Mouse (Mus musculus) liver, embryonic 14.5 days (tissue): ENCODE results near the gene Crebl2. TPM values are rescaled to one million over a fixed set of nuclear protein-coding genes. Genes with fewer than 3 reads are reported as not detected.

Source experiments
- ATAC-seq: fragments of 200-750 bp; cut with Nextera tagmentation; 2 replicates; pipeline ENCODE4 v1.8.0; 2017; ENCODE audit warnings: moderate number of reproducible peaks, mild to moderate bottlenecking, moderate library complexity; ENCODE audit not compliant: insufficient read depth
- DNase-seq, 3 experiments: peaks; one replicate each; pipeline ENCODE4 v3.0.0-alpha.2; 2012 to 2013; ENCODE audit warnings: low read depth in 3 of 3, low spot score in 3 of 3
- H3K27ac ChIP-seq: fragments of 300-500 bp; sonication (generic); 2 replicates; pipeline ENCODE4 v1.5.1; 2014; ENCODE audit warnings: moderate library complexity, mild to moderate bottlenecking, control low read depth, inconsistent platforms
- H3K27me3 ChIP-seq: fragments of 300-500 bp; sonication (generic); 2 replicates; pipeline ENCODE4 v1.6.1; 2014; ENCODE audit warnings: mild to moderate bottlenecking, low read length, moderate library complexity; ENCODE audit not compliant: control insufficient read depth, insufficient read depth
- H3K36me3 ChIP-seq: fragments of 300-500 bp; sonication (generic); replicated peaks from 2 replicates; pipeline ENCODE4 v1.6.1; 2014; ENCODE audit warnings: low read depth; ENCODE audit not compliant: control insufficient read depth, insufficient read depth
- H3K4me1 ChIP-seq, 2 experiments: fragments of 200-500 bp in 1 of 2; fragments of 300-500 bp in 1 of 2; sonication (generic) in 1 of 2; replicated peaks; 2 replicates each; pipeline ENCODE4 v1.6.1; 2012 to 2014; ENCODE audit warnings: antibody characterized with exemption in 1 of 2, inconsistent platforms in 1 of 2, low read length in 1 of 2; ENCODE audit not compliant: control insufficient read depth in 2 of 2, insufficient read depth in 2 of 2
- H3K4me2 ChIP-seq: fragments of 300-500 bp; sonication (generic); 2 replicates; pipeline ENCODE4 v1.6.1; 2014; ENCODE audit warnings: low read depth, mild to moderate bottlenecking, control low read depth, moderate library complexity
- H3K4me3 ChIP-seq, 2 experiments: fragments of 200-500 bp in 1 of 2; fragments of 300-500 bp in 1 of 2; sonication (generic) in 1 of 2; 2 replicates each; pipeline ENCODE4 v1.5.1; 2012 to 2014; ENCODE audit warnings: low read depth in 2 of 2, low read length in 2 of 2, mild to moderate bottlenecking in 2 of 2, control low read depth in 1 of 2, inconsistent platforms in 1 of 2, moderate library complexity in 1 of 2; ENCODE audit not compliant: insufficient read depth in 1 of 2
- H3K9ac ChIP-seq: fragments of 300-500 bp; sonication (generic); replicated peaks from 2 replicates; pipeline ENCODE4 v1.6.1; 2014; ENCODE audit warnings: mild to moderate bottlenecking, control low read depth, moderate library complexity
- H3K9me3 ChIP-seq: fragments of 300-500 bp; sonication (generic); 2 replicates; pipeline ENCODE4 v1.6.1; 2016; ENCODE audit warnings: low read length, mixed read lengths; ENCODE audit not compliant: control insufficient read depth
- CTCF ChIP-seq: IDR thresholded peaks from 2 replicates; pipeline ENCODE4 v1.5.1; 2016; ENCODE audit warnings: antibody characterized with exemption, low read depth, control low read depth
- EP300 ChIP-seq: IDR thresholded peaks from 2 replicates; pipeline ENCODE4 v1.6.1; 2016; ENCODE audit warnings: antibody characterized with exemption, low read depth
- WGBS: fragments of 180-500 bp; shearing (Covaris S2); extraction: QIAGEN DNeasy Blood & Tissue Kit; methylation state at CpG from one replicate; pipeline ENCODE4 v1.1.7; 2014; ENCODE audit not compliant: insufficient replicate concordance; 5-methylcytosine and 5-hydroxymethylcytosine counted together
- polyA plus RNA-seq, 2 experiments: library from polyadenylated mRNA; depleted of rRNA in 1 of 2; stranded (reverse) in 1 of 2; unstranded in 1 of 2; fragments of >200 nt; fragmentation: Nextera tagmentation in 1 of 2; extraction: Ambion mirVana in 1 of 2; gene quantifications; 2 replicates each; pipeline versions ENCODE4 v1.2.1 to v1.2.3; 2012 to 2014

Gene Crebl2
- polyA plus RNA-seq, 2 experiments = 1.6 to 2.9 TPM

- WGBS = under 1% methylated on average over 46 of the region's 46 CpGs
- ATAC-seq = peak; percentile 23
- H3K4me2 ChIP-seq = peak overlapping the region; percentile 85
- H3K9me3 ChIP-seq = no peaks in the 10 kb centered on the region
- TF ChIP-seq CTCF (no peak), EP300 (no peak)
- H3K36me3 ChIP-seq = no peaks in the 10 kb centered on the region
- peaks cover 17 to 21% of the 10 kb centered on the region in 2 experiments for H3K4me1 ChIP-seq
- no peaks in the 10 kb centered on the region; the same call in 1 of the 2 replicates for H3K27me3 ChIP-seq
- peak overlapping the region; percentile 22 for H3K27ac ChIP-seq
- peak overlapping the region; percentile 91 for H3K9ac ChIP-seq
- peak overlapping the region; percentile 68 to 94 for H3K4me3 ChIP-seq
- peak in 1 of 3 experiments; percentile 54 for DNase-seq
These were observed 38.5 kb upstream of the Crebl2 start for GRCm38 (mm10) chr6:134791251-134792118.

GRCm38 (mm10) chr6:134792141-134793045, 37.6 kb upstream of the Crebl2 start, which contains the start of gene Dusp16:
Gene Dusp16 (minus strand): TSS chr6:134792625.
- peak; percentile 90 for ATAC-seq
- Histone ChIP-seq H3K4me1 (peaks cover 17 to 21% of the 10 kb centered on the region in 2 experiments), H3K27me3 (no peaks in the 10 kb centered on the region; the same call in 1 of the 2 replicates), H3K36me3 (no peaks in the 10 kb centered on the region), H3K27ac (peak within 1 kb of the TSS; percentile 67), H3K9ac (peak within 1 kb of the TSS; percentile 91), H3K4me2 (peak within 1 kb of the TSS; percentile 85), H3K9me3 (no peaks in the 10 kb centered on the region), H3K4me3 (peak within 1 kb of the TSS; percentile 68 to 94)
- DNase-seq = peak; percentile 86 to 92 (median 87)
- TF ChIP-seq EP300 (0 out of 2 replicates have a peak, but pooled peaks have one; percentile 12), CTCF (no peak)
- WGBS = under 1% methylated on average over 81 of the region's 108 CpGs

GRCm38 (mm10) chr6:134793046-134793806, 36.7 kb upstream of the Crebl2 start:
- H3K4me3 ChIP-seq = peak overlapping the region; percentile 68 to 85
- H3K27ac ChIP-seq = no peak overlapping the region
- ATAC-seq = no peak
- peak overlapping the region; percentile 87 for H3K9ac ChIP-seq
- H3K27me3 ChIP-seq = no peaks in the 10 kb centered on the region; the same call in 1 of the 2 replicates
- H3K36me3 ChIP-seq = no peaks in the 10 kb centered on the region
- no peak for TF ChIP-seq EP300
- TF ChIP-seq CTCF = no peak
- DNase-seq = no peak
- H3K9me3 ChIP-seq = no peaks in the 10 kb centered on the region
- whole genome bisulfite sequencing = 32% methylated on average over 21 of the region's 21 CpGs
- peaks cover 13 to 19% of the 10 kb centered on the region in 2 experiments for H3K4me1 ChIP-seq
- peak overlapping the region; percentile 85 for H3K4me2 ChIP-seq

- H3K4me1 ChIP-seq = peaks cover 13 to 17% of the 10 kb centered on the region in 2 experiments
- peak in 2 of 3 experiments; percentile 52 to 67 for DNase-seq
- 12% methylated on average over 21 of the region's 21 CpGs for WGBS
- peak overlapping the region; percentile 18 to 68; a peak in 2 of 4 replicates for H3K4me3 ChIP-seq
- ATAC-seq = no peak
- H3K9me3 ChIP-seq = no peaks in the 10 kb centered on the region
- peak overlapping the region; percentile 85 for H3K4me2 ChIP-seq
- H3K27ac ChIP-seq = no peak overlapping the region; the same call in 1 of the 2 replicates
- H3K36me3 ChIP-seq = no peaks in the 10 kb centered on the region
- TF ChIP-seq EP300 (no peak), CTCF (peak; percentile 97)
- H3K9ac ChIP-seq = peak overlapping the region; percentile 15; the same call in 1 of the 2 replicates
- no peaks in the 10 kb centered on the region; the same call in 1 of the 2 replicates for H3K27me3 ChIP-seq
These were observed 35.9 kb upstream of the Crebl2 start for GRCm38 (mm10) chr6:134793911-134794520.
